Mouse (Mus musculus): ENCODE data around the gene Csf2rb2.
"Not testable (repeated sequence)": the region's sequence is repeated elsewhere in the genome, so short reads cannot be mapped to it uniquely, and the experiment has no call there.

GRCm38 (mm10) chr15:78256602-78257259 lies 48.8 kb downstream of the Csf2rb2 start:
- not testable (repeated sequence) for TF ChIP-seq CTCF, EP300 (IDR thresholded peaks at IDR 0.05; ENCODE audit: low read depth)
